Mouse (Mus musculus) megakaryocyte, embryonic 14.5 days (primary cell): ENCODE measurements around the gene Psmc4.

ENCODE experiments used
- FLI1 ChIP-seq: IDR thresholded peaks from 2 replicates; pipeline ENCODE4 v1.6.1; 2012; ENCODE audit warnings: low read length, inconsistent platforms, mixed read lengths
- GATA1 ChIP-seq: IDR thresholded peaks from 3 replicates; pipeline ENCODE4 v1.6.1; 2012; ENCODE audit warnings: mixed read lengths, low read length, inconsistent platforms, borderline replicate concordance

- TF ChIP-seq GATA1 (no peak), FLI1 (no peak)
Measured at GRCm38 (mm10) chr7:28059972-28060371, 10.1 kb upstream of the Psmc4 start.
